Comparison of ENCODE assay signal across 7 mouse cellular contexts in the genomic region with DNA sequence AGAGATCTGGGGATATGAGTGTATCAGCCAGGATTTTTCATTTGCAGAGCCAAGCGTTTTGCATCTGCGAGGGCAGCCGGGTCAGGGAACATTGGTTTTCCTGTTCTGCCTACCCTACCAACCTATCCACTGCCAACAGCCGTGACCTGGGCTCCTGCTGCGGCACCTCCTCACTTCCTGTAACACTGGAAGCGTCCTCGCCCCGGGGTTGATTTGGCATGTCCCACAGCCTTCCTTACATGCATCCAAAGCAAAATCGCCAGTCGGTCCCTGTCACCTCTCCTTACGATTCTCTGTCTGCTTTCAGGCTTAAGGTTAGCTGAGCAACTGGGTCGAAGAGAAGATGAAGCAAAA.
DNase-seq lines count a peak whose midpoint lies in the region; ATAC-seq and TF ChIP-seq lines count a peak whose summit lies in the region.

No protein-coding gene starts in this region.

- WGBS in liver, adult 2 months, result 72% methylated on average over 12 of the region's 12 CpGs
- 56% methylated on average over 12 of the region's 12 CpGs for WGBS in liver, embryonic 12.5 days (ENCODE audit: insufficient replicate concordance)
- WGBS in heart, embryonic 15.5 days, result 45% methylated on average over 12 of the region's 12 CpGs
- WGBS in intestine, embryonic 16.5 days, result 54% methylated on average over 12 of the region's 12 CpGs
- WGBS in neural tube, embryonic 14.5 days, result 67% methylated on average over 12 of the region's 12 CpGs

- no peak overlapping the region for H3K9ac ChIP-seq in liver, adult 2 months (ENCODE audit: low read depth, low read length)
- H3K9ac ChIP-seq in liver, embryonic 12.5 days, result no peak overlapping the region
- no peak overlapping the region for H3K9ac ChIP-seq in heart, embryonic 15.5 days
- H3K9ac ChIP-seq in intestine, embryonic 16.5 days (ENCODE audit: low read depth, low read length), result no peak overlapping the region
- H3K9ac ChIP-seq in neural tube, embryonic 14.5 days (replicated peaks; ENCODE audit: low read depth, low read length), result 0 out of 2 replicates have a peak overlapping the region, but pooled peaks have one; percentile 16

- no peak for ATAC-seq in liver, embryonic 12.5 days
- ATAC-seq in heart, embryonic 15.5 days (replicated peaks; ENCODE audit: insufficient number of reproducible peaks, insufficient read depth, low FRiP score, low read depth), result no peak
- no peak for ATAC-seq in intestine, embryonic 16.5 days
- ATAC-seq in neural tube, embryonic 14.5 days (ENCODE audit: low read depth), result no peak

- no peaks in the 10 kb centered on the region for H3K9me3 ChIP-seq in liver, embryonic 12.5 days (replicated peaks)
- H3K9me3 ChIP-seq in heart, embryonic 15.5 days (replicated peaks), result no peaks in the 10 kb centered on the region
- no peaks in the 10 kb centered on the region for H3K9me3 ChIP-seq in intestine, embryonic 16.5 days (ENCODE audit: control insufficient read depth, low read length)
- no peaks in the 10 kb centered on the region for H3K9me3 ChIP-seq in neural tube, embryonic 14.5 days (ENCODE audit: control insufficient read depth, low read length)

- peak overlapping the region; percentile 60; the same call in 1 of the 2 replicates for H3K27ac ChIP-seq in liver, adult 2 months (replicated peaks; ENCODE audit: insufficient read depth, low read depth, low read length)
- H3K27ac ChIP-seq in liver, embryonic 12.5 days, result no peak overlapping the region
- peak overlapping the region; percentile 85 for H3K27ac ChIP-seq in heart, embryonic 15.5 days
- H3K27ac ChIP-seq in intestine, embryonic 16.5 days (ENCODE audit: low read length), result peak overlapping the region; percentile 67
- peak overlapping the region; percentile 67 for H3K27ac ChIP-seq in neural tube, embryonic 14.5 days (ENCODE audit: low read depth, low read length)

- no peak overlapping the region for H3K4me3 ChIP-seq in liver, adult 2 months (ENCODE audit: insufficient read depth, low read depth, low read length)
- no peak overlapping the region for H3K4me3 ChIP-seq in liver, embryonic 12.5 days
- H3K4me3 ChIP-seq in heart, embryonic 15.5 days, result no peak overlapping the region
- H3K4me3 ChIP-seq in intestine, embryonic 16.5 days (ENCODE audit: low read length), result no peak overlapping the region
- no peak overlapping the region for H3K4me3 ChIP-seq in neural tube, embryonic 14.5 days (ENCODE audit: low read depth, low read length)

- H3K4me1 ChIP-seq in liver, adult 2 months (ENCODE audit: control insufficient read depth, insufficient read depth, low read length), result peaks cover 5% of the 10 kb centered on the region; the same call in 1 of the 2 replicates
- H3K4me1 ChIP-seq in liver, embryonic 12.5 days, result peaks cover 14% of the 10 kb centered on the region
- H3K4me1 ChIP-seq in heart, embryonic 15.5 days (replicated peaks), result peaks cover 58% of the 10 kb centered on the region
- H3K4me1 ChIP-seq in intestine, embryonic 16.5 days (ENCODE audit: control insufficient read depth, insufficient read depth, low read length), result peaks cover 31% of the 10 kb centered on the region
- peaks cover 64% of the 10 kb centered on the region for H3K4me1 ChIP-seq in neural tube, embryonic 14.5 days (ENCODE audit: control insufficient read depth, insufficient read depth, low read length)

- no peak overlapping the region for H3K4me2 ChIP-seq in liver, embryonic 12.5 days
- H3K4me2 ChIP-seq in heart, embryonic 15.5 days, result no peak overlapping the region
- no peak overlapping the region for H3K4me2 ChIP-seq in intestine, embryonic 16.5 days (ENCODE audit: low read depth, low read length)
- no peak overlapping the region for H3K4me2 ChIP-seq in neural tube, embryonic 14.5 days (ENCODE audit: low read depth, low read length)

- TF ChIP-seq POLR2A in liver, adult 2 months (IDR thresholded peaks at IDR 0.05; ENCODE audit: extremely low read depth, insufficient read depth, low read length), result no peak

- DNase-seq in liver, adult 2 months (ENCODE audit: extremely low read depth, low read depth, low spot score), result no peak
- DNase-seq in thymus, adult 18-20 months, result no peak
- no peak for DNase-seq in layer of hippocampus, adult 18-20 months (ENCODE audit: low spot score in 2 of 2)

- no peaks in the 10 kb centered on the region for H3K36me3 ChIP-seq in liver, adult 2 months (ENCODE audit: control insufficient read depth, insufficient read depth, low read length)
- H3K36me3 ChIP-seq in liver, embryonic 12.5 days, result peaks cover 3% of the 10 kb centered on the region
- H3K36me3 ChIP-seq in heart, embryonic 15.5 days, result peaks cover 7% of the 10 kb centered on the region; the same call in 1 of the 2 replicates
- no peaks in the 10 kb centered on the region; the same call in 1 of the 2 replicates for H3K36me3 ChIP-seq in intestine, embryonic 16.5 days (ENCODE audit: control insufficient read depth, insufficient read depth, low read length)
- H3K36me3 ChIP-seq in neural tube, embryonic 14.5 days (ENCODE audit: control insufficient read depth, insufficient read depth, low read length), result peaks cover 6% of the 10 kb centered on the region

- no peak for TF ChIP-seq CTCF in liver, adult 2 months (IDR thresholded peaks at IDR 0.05; ENCODE audit: low read depth, low read length)

- no peaks in the 10 kb centered on the region for H3K79me2 ChIP-seq in liver, adult 2 months (ENCODE audit: control insufficient read depth, insufficient read depth, low read length)

- H3K27me3 ChIP-seq in liver, adult 2 months (ENCODE audit: control insufficient read depth, insufficient read depth, low read length), result no peaks in the 10 kb centered on the region
- H3K27me3 ChIP-seq in liver, embryonic 12.5 days (replicated peaks), result 0 out of 2 replicates have a peak, but pooled peaks cover 4% of the 10 kb centered on the region
- H3K27me3 ChIP-seq in heart, embryonic 15.5 days, result no peaks in the 10 kb centered on the region
- no peaks in the 10 kb centered on the region for H3K27me3 ChIP-seq in intestine, embryonic 16.5 days (replicated peaks; ENCODE audit: control insufficient read depth, insufficient read depth, low read length)
- no peaks in the 10 kb centered on the region for H3K27me3 ChIP-seq in neural tube, embryonic 14.5 days (ENCODE audit: control insufficient read depth, insufficient read depth, low read length)
